Mouse (Mus musculus) retina, embryonic 14.5 days (tissue): Measurements from ENCODE around the gene Tap2.

Experiments used
- DNase-seq: peaks from one replicate; pipeline ENCODE4 v3.0.0-alpha.2; 2015; ENCODE audit warnings: low spot score

Gene Tap2

GRCm38 (mm10) chr17:34251666-34252065, 48.3 kb downstream of the Tap2 start:
- peak; percentile 25 for DNase-seq

- DNase-seq: no peak
These were observed 53.2 kb downstream of the Tap2 start for GRCm38 (mm10) chr17:34256501-34256900.

- DNase-seq: peak; percentile 59
These were observed 54.5 kb downstream of the Tap2 start, which contains the start of gene H2-Ab1 for GRCm38 (mm10) chr17:34257594-34258375. TSS of gene H2-Ab1 (plus strand) at chr17:34257689.

- no peak for DNase-seq
These were observed 57.2 kb downstream of the Tap2 start for GRCm38 (mm10) chr17:34260551-34260950.

GRCm38 (mm10) chr17:34261502-34261901, 58.2 kb downstream of the Tap2 start:
- DNase-seq: peak; percentile 87

GRCm38 (mm10) chr17:34263068-34263467, 59.7 kb downstream of the Tap2 start:
- DNase-seq: peak; percentile 91

- peak; percentile 68 for DNase-seq
These were observed 60.6 kb downstream of the Tap2 start for GRCm38 (mm10) chr17:34263811-34264371.

- peak; percentile 58 for DNase-seq
These were observed 61.4 kb downstream of the Tap2 start for GRCm38 (mm10) chr17:34264452-34265351.
